Mouse (Mus musculus) stomach, postnatal 0 days (tissue): ENCODE measurements around the gene Bahcc1.

Source experiments
- CTCF ChIP-seq: IDR thresholded peaks from 2 replicates; pipeline ENCODE4 v1.5.1; 2016; ENCODE audit warnings: antibody characterized with exemption, low read depth, mild to moderate bottlenecking, moderate library complexity
- EP300 ChIP-seq: optimal IDR thresholded peaks from 2 replicates; pipeline ENCODE3; 2016; ENCODE audit warnings: antibody characterized with exemption

GRCm38 (mm10) chr11:120268195-120268967 lies 35.6 kb downstream of the Bahcc1 start:
- TF ChIP-seq CTCF (peak; percentile 29; the same call in 1 of the 2 replicates), EP300 (no peak)
